Mouse (Mus musculus): ENCODE data around the gene Pdlim4.

- TF ChIP-seq CTCF (conservative IDR thresholded peaks at IDR 0.05; ENCODE audit: low read length) (no peak), POU5F1 (IDR thresholded peaks at IDR 0.05; ENCODE audit: borderline replicate concordance, low read length) (no peak)
Measured at GRCm38 (mm10) chr11:54090091-54090879, 21.5 kb upstream of the Pdlim4 start.

Data from E14TG2a.4 (cell line).